Comparison of ENCODE assay signal across 8 mouse cellular contexts in the genomic region with DNA sequence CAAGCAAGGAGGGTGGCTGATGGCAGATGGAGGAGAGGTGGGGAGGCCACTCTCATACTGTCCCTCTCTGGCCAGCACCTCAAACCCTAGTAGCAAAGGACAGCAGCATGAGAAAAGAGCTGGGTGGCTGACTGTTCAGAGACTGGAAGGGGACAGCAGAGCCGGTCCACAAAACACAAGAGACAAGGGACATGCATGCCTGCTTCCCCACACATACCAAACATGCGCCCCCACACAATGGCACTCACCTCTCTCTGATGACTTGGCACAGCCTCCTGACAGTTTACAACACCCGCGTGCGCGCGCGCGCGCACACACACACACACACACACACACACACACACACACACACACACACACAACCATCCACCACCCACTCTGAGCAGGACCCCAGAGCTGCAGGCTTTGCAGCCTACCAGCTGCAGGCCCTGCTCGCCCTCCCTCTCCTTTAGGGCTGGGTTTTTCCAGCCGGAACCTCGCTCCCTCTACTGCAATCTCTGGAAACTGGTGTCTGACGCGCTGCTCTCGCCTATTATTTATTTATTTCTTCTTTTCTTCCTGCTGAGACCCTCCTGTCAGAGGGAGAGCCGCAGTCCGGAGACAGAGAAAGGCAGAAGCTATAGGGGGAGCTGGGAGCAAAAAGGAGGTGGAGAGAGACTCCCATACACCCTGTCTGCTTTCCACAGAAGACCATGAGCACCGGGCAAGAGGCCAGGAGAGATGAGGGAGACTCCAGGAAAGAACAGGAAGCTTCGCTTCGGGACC. TPM values are rescaled to one million over a fixed set of nuclear protein-coding genes. Genes with fewer than 3 reads are reported as not detected.
DNase-seq lines count a peak whose midpoint lies in the region; ATAC-seq lines count a peak whose summit lies in the region.

No protein-coding gene starts in this region.

- peak; percentile 83 for ATAC-seq in forebrain, embryonic 15.5 days (replicated peaks)
- ATAC-seq in liver, embryonic 13.5 days (ENCODE audit: low read depth) = 0 out of 2 replicates have a peak, but pooled peaks have one; percentile 19

- H3K9ac ChIP-seq in forebrain, embryonic 15.5 days (replicated peaks) = peak overlapping the region; percentile 22; the same call in 1 of the 2 replicates
- H3K9ac ChIP-seq in liver, embryonic 13.5 days = 0 out of 2 replicates have a peak overlapping the region, but pooled peaks have one; percentile 26

- H3K27ac ChIP-seq in brown adipose tissue, adult 24 weeks (replicated peaks; ENCODE audit: low read depth, low read length) = no peak overlapping the region; the same call in 1 of the 2 replicates
- peak overlapping the region; percentile 50 for H3K27ac ChIP-seq in forebrain, embryonic 15.5 days (replicated peaks)
- H3K27ac ChIP-seq in liver, embryonic 13.5 days = no peak overlapping the region

- H3K27me3 ChIP-seq in forebrain, embryonic 15.5 days = no peaks in the 10 kb centered on the region
- no peaks in the 10 kb centered on the region for H3K27me3 ChIP-seq in liver, embryonic 13.5 days

- DNase-seq in adrenal gland, adult (ENCODE audit: inconsistent age in 2 of 2, low spot score in 1 of 2) = peak; percentile 40 to 81
- no peak for DNase-seq in adrenal gland, postnatal 4 days (ENCODE audit: low spot score in 2 of 2)
- DNase-seq in kidney, adult 9 months = peak; percentile 21
- DNase-seq in liver, embryonic 13.5 days = no peak
- DNase-seq in ovary, postnatal 10 days (ENCODE audit: low spot score) = peak; percentile 27
- no peak for DNase-seq in urinary bladder, adult 18-20 months (ENCODE audit: low spot score in 2 of 2)

- H3K4me3 ChIP-seq in brown adipose tissue, adult 24 weeks (ENCODE audit: insufficient read depth, low read depth, low read length) = peak overlapping the region; percentile 12; the same call in 1 of the 2 replicates
- peak overlapping the region; percentile 23 for H3K4me3 ChIP-seq in forebrain, embryonic 15.5 days
- no peak overlapping the region; the same call in 1 of the 2 replicates for H3K4me3 ChIP-seq in liver, embryonic 13.5 days (replicated peaks)

- WGBS in forebrain, embryonic 15.5 days = 33% methylated on average over 17 of the region's 21 CpGs
- WGBS in liver, embryonic 13.5 days (ENCODE audit: insufficient replicate concordance) = 60% methylated on average over 20 of the region's 21 CpGs

- H3K9me3 ChIP-seq in forebrain, embryonic 15.5 days = no peaks in the 10 kb centered on the region
- H3K9me3 ChIP-seq in liver, embryonic 13.5 days (replicated peaks) = no peaks in the 10 kb centered on the region

- no peaks in the 10 kb centered on the region for H3K36me3 ChIP-seq in forebrain, embryonic 15.5 days
- no peaks in the 10 kb centered on the region for H3K36me3 ChIP-seq in liver, embryonic 13.5 days

- peaks cover 11% of the 10 kb centered on the region for H3K4me1 ChIP-seq in brown adipose tissue, adult 24 weeks (ENCODE audit: control insufficient read depth, insufficient read depth, insufficient read length, low read length)
- H3K4me1 ChIP-seq in forebrain, embryonic 15.5 days = peaks cover 10% of the 10 kb centered on the region
- peaks cover 3% of the 10 kb centered on the region; the same call in 1 of the 2 replicates for H3K4me1 ChIP-seq in liver, embryonic 13.5 days (replicated peaks)

- H3K4me2 ChIP-seq in forebrain, embryonic 15.5 days (replicated peaks) = peak overlapping the region; percentile 36
- peak overlapping the region; percentile 32 for H3K4me2 ChIP-seq in liver, embryonic 13.5 days

RNA-seq across cellular contexts. Expression of gene Nrip2, which starts 0.5 kb away (rescaled TPM):
- total RNA-seq in adrenal gland, postnatal 4 days (2021) = 1 to 10 TPM; 4.1 to 6.2 TPM
- polyA plus RNA-seq in brown adipose tissue, adult 24 weeks (2012; ENCODE audit: insufficient read depth, insufficient read length, missing spikeins) = 1.1 and 2.3 TPM in 2 replicates
- polyA plus RNA-seq in forebrain, embryonic 15.5 days (2015; fragmentation: Nextera tagmentation; extraction: Ambion mirVana) = 5.0 and 5.7 TPM in 2 replicates
- polyA plus RNA-seq in liver, embryonic 13.5 days (2015; fragmentation: Nextera tagmentation; extraction: Ambion mirVana) = 1.4 and 1.6 TPM in 2 replicates

RNA-seq across cellular contexts. Expression of gene Gm44596, which starts 24.3 kb away (rescaled TPM):
- not detected for total RNA-seq in adrenal gland, postnatal 4 days (2021)
- polyA plus RNA-seq in brown adipose tissue, adult 24 weeks (2012; ENCODE audit: insufficient read depth, insufficient read length, missing spikeins) = not detected in 2 replicates
- not detected in 2 replicates for polyA plus RNA-seq in forebrain, embryonic 15.5 days (2015; fragmentation: Nextera tagmentation; extraction: Ambion mirVana)
- polyA plus RNA-seq in liver, embryonic 13.5 days (2015; fragmentation: Nextera tagmentation; extraction: Ambion mirVana) = not detected in 2 replicates

RNA-seq across cellular contexts. Expression of gene Tex52, which starts 24.3 kb away (rescaled TPM):
- not detected for total RNA-seq in adrenal gland, postnatal 4 days (2021)
- polyA plus RNA-seq in brown adipose tissue, adult 24 weeks (2012; ENCODE audit: insufficient read depth, insufficient read length, missing spikeins) = not detected in 2 replicates
- polyA plus RNA-seq in forebrain, embryonic 15.5 days (2015; fragmentation: Nextera tagmentation; extraction: Ambion mirVana) = 0.43 and 0.51 TPM in 2 replicates
- not detected in 2 replicates for polyA plus RNA-seq in liver, embryonic 13.5 days (2015; fragmentation: Nextera tagmentation; extraction: Ambion mirVana)

RNA-seq across cellular contexts. Expression of gene Itfg2, which starts 25.1 kb away (rescaled TPM):
- 10 to 100 TPM; 30.8 to 43.9 TPM for total RNA-seq in adrenal gland, postnatal 4 days (2021)
- 6.9 and 18.1 TPM in 2 replicates for polyA plus RNA-seq in brown adipose tissue, adult 24 weeks (2012; ENCODE audit: insufficient read depth, insufficient read length, missing spikeins)
- polyA plus RNA-seq in forebrain, embryonic 15.5 days (2015; fragmentation: Nextera tagmentation; extraction: Ambion mirVana) = 35.5 and 40.5 TPM in 2 replicates
- polyA plus RNA-seq in liver, embryonic 13.5 days (2015; fragmentation: Nextera tagmentation; extraction: Ambion mirVana) = 13.4 and 16.1 TPM in 2 replicates

RNA-seq across cellular contexts. Expression of gene Foxm1, which starts 36.8 kb away (rescaled TPM):
- 10 to 100 TPM; 28.7 to 32.9 TPM for total RNA-seq in adrenal gland, postnatal 4 days (2021)
- 0.28 TPM in 1 of 2 replicates, not detected in the other for polyA plus RNA-seq in brown adipose tissue, adult 24 weeks (2012; ENCODE audit: insufficient read depth, insufficient read length, missing spikeins)
- polyA plus RNA-seq in forebrain, embryonic 15.5 days (2015; fragmentation: Nextera tagmentation; extraction: Ambion mirVana) = 21.0 and 25.2 TPM in 2 replicates
- polyA plus RNA-seq in liver, embryonic 13.5 days (2015; fragmentation: Nextera tagmentation; extraction: Ambion mirVana) = 12.2 and 14.7 TPM in 2 replicates

Comparison
In these comparisons a context has a peak if more than half of its experiments do, and no peak if none do; other contexts are left out.
1. DNase-seq: peak in adrenal gland, adult (2 of 2), kidney, adult 9 months (single experiment) and ovary, postnatal 10 days (single experiment); none in adrenal gland, postnatal 4 days (0 of 2), liver, embryonic 13.5 days (single experiment) and urinary bladder, adult 18-20 months (0 of 2).